Mouse (Mus musculus) lung, adult 2 months (tissue): ENCODE data around the gene Mif4gd.

Source experiments
- CTCF ChIP-seq: fragments of 200-500 bp; IDR thresholded peaks from 2 replicates; pipeline ENCODE4 v1.5.1; 2011; ENCODE audit warnings: mild to moderate bottlenecking, low read length, control low read depth; ENCODE audit not compliant: insufficient read depth
- POLR2A ChIP-seq: fragments of 200-500 bp; IDR thresholded peaks from 2 replicates; pipeline ENCODE4 v1.6.1; 2011; ENCODE audit warnings: low read depth, mild to moderate bottlenecking, control low read depth, low read length, borderline replicate concordance; ENCODE audit errors: extremely low read depth

DNA sequence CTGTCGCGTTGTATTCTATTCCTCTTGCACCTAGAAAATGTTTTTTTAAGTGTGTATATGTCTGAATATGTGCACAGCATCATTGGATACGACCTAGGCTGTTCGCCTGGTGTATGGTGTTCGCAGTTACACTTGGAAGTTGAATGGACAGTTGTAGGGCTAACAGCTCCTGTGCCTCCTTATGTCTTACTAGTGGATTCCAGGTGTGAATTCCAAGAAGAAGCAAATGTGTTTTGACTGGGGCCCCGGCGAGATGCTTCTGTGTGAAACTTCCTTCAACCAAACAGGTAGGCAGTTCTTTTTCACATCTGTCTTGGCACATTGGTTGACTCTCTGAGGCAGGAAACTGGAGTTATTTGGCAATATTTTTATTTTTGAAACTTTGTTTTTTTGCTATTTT is 47.8 kb downstream of the Mif4gd start:
- no peak for TF ChIP-seq CTCF
- no peak for TF ChIP-seq POLR2A
